Mouse (Mus musculus) heart, postnatal 0 days (tissue): Measurements from ENCODE around the gene Pdzrn4. TPM values are rescaled to one million over a fixed set of nuclear protein-coding genes. Genes with fewer than 3 reads are reported as not detected.

ENCODE experiments used
- ATAC-seq: fragments of 200-750 bp; cut with Nextera tagmentation; 2 replicates; pipeline ENCODE4 v1.8.0; 2017; ENCODE audit warnings: low read depth, moderate number of reproducible peaks, moderate library complexity; ENCODE audit not compliant: insufficient read depth
- DNase-seq: peaks from one replicate; pipeline ENCODE4 v3.0.0-alpha.2; 2016; ENCODE audit warnings: low spot score
- H3K27ac ChIP-seq: fragments of 300-500 bp; sonication (generic); 2 replicates; pipeline ENCODE4 v1.5.1; 2014; ENCODE audit warnings: low read depth, mild to moderate bottlenecking
- H3K27me3 ChIP-seq: fragments of 300-500 bp; sonication (generic); 2 replicates; pipeline ENCODE4 v1.6.1; 2014; ENCODE audit warnings: low read length, mixed read lengths; ENCODE audit not compliant: control insufficient read depth, insufficient read depth
- H3K36me3 ChIP-seq: fragments of 300-500 bp; sonication (generic); replicated peaks from 2 replicates; pipeline ENCODE4 v1.6.1; 2014; ENCODE audit warnings: low read length, mixed read lengths; ENCODE audit not compliant: control insufficient read depth, insufficient read depth
- H3K4me1 ChIP-seq: fragments of 300-500 bp; sonication (generic); 2 replicates; pipeline ENCODE4 v1.6.1; 2014; ENCODE audit warnings: antibody characterized with exemption; ENCODE audit not compliant: control insufficient read depth, insufficient read depth
- H3K4me2 ChIP-seq: fragments of 300-500 bp; sonication (generic); 2 replicates; pipeline ENCODE4 v1.6.1; 2014; ENCODE audit warnings: low read depth, mild to moderate bottlenecking, low read length, moderate library complexity
- H3K4me3 ChIP-seq: fragments of 300-500 bp; sonication (generic); 2 replicates; pipeline ENCODE4 v1.5.1; 2014; ENCODE audit warnings: low read depth, low read length
- H3K9ac ChIP-seq: fragments of 300-500 bp; sonication (generic); replicated peaks from 2 replicates; pipeline ENCODE4 v1.6.1; 2014; ENCODE audit warnings: low read depth, low read length, mixed read lengths
- H3K9me3 ChIP-seq: fragments of 300-500 bp; sonication (generic); replicated peaks from 2 replicates; pipeline ENCODE4 v1.6.1; 2016; ENCODE audit warnings: low read length; ENCODE audit not compliant: control insufficient read depth
- CTCF ChIP-seq: IDR thresholded peaks from 2 replicates; pipeline ENCODE4 v1.5.1; 2016; ENCODE audit warnings: antibody characterized with exemption, control low read depth, low read depth
- EP300 ChIP-seq: IDR thresholded peaks from 2 replicates; pipeline ENCODE4 v1.6.1; 2016; ENCODE audit warnings: antibody characterized with exemption, low read depth
- WGBS: fragments of 180-500 bp; shearing (Covaris S2); extraction: QIAGEN DNeasy Blood & Tissue Kit; methylation state at CpG from one replicate; pipeline ENCODE4 v1.1.7; 2014; 5-methylcytosine and 5-hydroxymethylcytosine counted together
- polyA plus RNA-seq: library from polyadenylated mRNA; unstranded; fragments of >200 nt; fragmentation: Nextera tagmentation; extraction: Ambion mirVana; gene quantifications from 2 replicates; pipeline ENCODE4 v1.2.1, GENCODE M21; 2015
- total RNA-seq: library from RNA; depleted of rRNA; stranded (reverse); fragments of >200 nt; gene quantifications from 2 replicates; pipeline ENCODE4 v1.2.3, GENCODE M21; 2014; ENCODE audit warnings: low replicate concordance

Pdzrn4 gene
- total and polyA plus RNA-seq, 2 experiments from 2014 or later = 0.46 to 3.1 TPM

DNA sequence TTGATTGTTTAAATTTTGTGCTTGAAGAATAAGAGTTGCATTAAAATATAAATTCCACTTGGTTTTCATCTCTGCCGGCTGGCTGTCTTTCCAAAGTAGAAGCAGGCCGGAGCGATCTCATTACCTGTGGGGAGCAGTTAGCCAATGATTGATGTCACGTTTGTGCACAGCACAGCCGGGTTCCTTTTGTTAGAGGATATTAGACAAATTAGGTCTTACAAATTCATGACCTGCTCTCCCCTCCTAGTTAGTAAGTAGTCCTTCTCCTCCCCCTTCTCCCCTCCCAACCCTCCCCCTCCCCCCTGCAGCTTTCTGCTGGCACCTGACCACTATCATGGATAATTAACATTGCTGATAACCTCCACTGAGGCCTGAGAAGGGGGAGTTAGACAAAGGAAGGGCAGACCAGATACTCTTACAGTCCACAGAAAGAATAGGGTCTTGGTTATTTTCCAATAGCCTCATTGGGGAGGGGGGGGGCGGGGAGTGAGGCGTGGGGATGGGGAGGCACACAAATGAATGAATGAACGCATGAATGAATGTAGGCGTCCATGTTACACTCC is 103.7 kb downstream of the Pdzrn4 start:
- ATAC-seq = no peak
- 75% methylated on average over 9 of the region's 9 CpGs for WGBS
- TF ChIP-seq CTCF = no peak
- no peak for TF ChIP-seq EP300
- Histone ChIP-seq H3K4me3 (no peak overlapping the region), H3K36me3 (no peaks in the 10 kb centered on the region), H3K4me1 (no peaks in the 10 kb centered on the region), H3K9ac (no peak overlapping the region), H3K9me3 (no peaks in the 10 kb centered on the region), H3K27me3 (no peaks in the 10 kb centered on the region), H3K27ac (no peak overlapping the region), H3K4me2 (no peak overlapping the region)
- no peak for DNase-seq

DNA sequence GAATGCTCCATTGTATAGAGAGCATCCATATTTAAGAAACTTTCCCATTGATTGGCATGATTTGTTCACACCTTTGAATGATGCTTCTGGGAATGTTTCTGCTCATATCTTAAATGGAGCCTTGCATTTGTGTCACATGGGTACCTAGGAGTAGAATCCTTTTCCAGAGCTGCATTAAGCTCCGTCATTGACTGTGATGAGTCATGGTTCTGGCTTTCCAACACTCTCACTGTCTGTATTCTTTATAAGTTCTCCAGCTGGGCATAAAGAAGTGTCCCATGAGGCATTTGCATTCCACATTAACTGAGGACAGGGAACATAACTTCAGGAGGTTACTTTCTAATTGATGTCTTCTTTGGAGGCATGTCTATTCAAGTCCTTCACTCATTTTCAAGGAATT is 106.1 kb downstream of the Pdzrn4 start:
- no peaks in the 10 kb centered on the region for H3K9me3 ChIP-seq
- H3K9ac ChIP-seq = no peak overlapping the region
- H3K4me3 ChIP-seq = no peak overlapping the region
- no peak overlapping the region for H3K4me2 ChIP-seq
- WGBS = 46% methylated on average over 1 of the region's 1 CpGs
- no peaks in the 10 kb centered on the region for H3K36me3 ChIP-seq
- no peaks in the 10 kb centered on the region for H3K4me1 ChIP-seq
- H3K27ac ChIP-seq = no peak overlapping the region
- no peaks in the 10 kb centered on the region for H3K27me3 ChIP-seq
- TF ChIP-seq CTCF (no peak), EP300 (no peak)
- DNase-seq = no peak
- no peak for ATAC-seq

DNA sequence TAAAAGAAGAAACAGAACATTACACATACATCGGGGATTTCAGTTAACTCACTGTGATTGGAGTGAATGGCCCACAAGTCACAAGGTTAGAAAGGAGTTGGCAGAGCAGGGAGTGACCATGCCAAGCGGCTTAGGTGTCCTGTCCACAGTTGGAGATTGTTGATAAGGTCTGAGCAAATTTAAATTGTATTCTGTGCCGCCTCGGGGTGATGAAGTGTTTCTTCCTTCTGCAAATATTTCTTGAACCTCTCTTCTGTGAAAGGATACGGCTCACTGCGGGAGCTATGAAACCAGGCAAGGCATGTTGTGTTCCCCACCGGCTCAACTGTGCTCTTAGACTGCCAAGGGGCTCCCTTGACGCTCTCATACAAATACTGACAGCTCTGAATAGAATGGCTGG is 112.7 kb downstream of the Pdzrn4 start:
- Histone ChIP-seq H3K27me3 (no peaks in the 10 kb centered on the region), H3K9me3 (no peaks in the 10 kb centered on the region), H3K36me3 (no peaks in the 10 kb centered on the region), H3K9ac (no peak overlapping the region), H3K4me2 (no peak overlapping the region), H3K4me1 (peaks cover 5% of the 10 kb centered on the region; the same call in 1 of the 2 replicates), H3K4me3 (no peak overlapping the region), H3K27ac (no peak overlapping the region)
- ATAC-seq (peak; percentile 55; the same call in 1 of the 2 replicates), DNase-seq (peak; percentile 14)
- peak; percentile 27; the same call in 1 of the 2 replicates for TF ChIP-seq EP300
- no peak for TF ChIP-seq CTCF
- WGBS = 33% methylated on average over 8 of the region's 8 CpGs

DNA sequence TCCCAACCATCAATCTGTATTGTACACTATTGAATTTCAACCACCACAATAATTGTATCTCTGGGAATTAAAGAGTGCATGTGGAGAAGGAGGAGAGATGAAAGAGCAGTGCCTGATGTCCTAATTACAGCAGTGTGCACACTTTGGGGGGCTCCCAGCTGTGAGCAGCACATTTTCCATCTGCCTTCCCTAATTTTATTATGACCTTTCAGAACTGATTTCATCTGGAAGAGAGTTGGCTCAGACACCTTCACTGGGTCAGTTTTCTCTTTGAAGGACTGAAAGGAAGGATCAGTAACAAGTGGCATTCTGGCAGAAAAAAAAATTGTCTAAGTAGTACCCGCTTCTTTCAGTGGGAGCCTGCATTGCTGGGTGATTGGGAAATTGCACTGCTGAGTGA is 119.0 kb downstream of the Pdzrn4 start:
- H3K4me2 ChIP-seq = no peak overlapping the region

DNA sequence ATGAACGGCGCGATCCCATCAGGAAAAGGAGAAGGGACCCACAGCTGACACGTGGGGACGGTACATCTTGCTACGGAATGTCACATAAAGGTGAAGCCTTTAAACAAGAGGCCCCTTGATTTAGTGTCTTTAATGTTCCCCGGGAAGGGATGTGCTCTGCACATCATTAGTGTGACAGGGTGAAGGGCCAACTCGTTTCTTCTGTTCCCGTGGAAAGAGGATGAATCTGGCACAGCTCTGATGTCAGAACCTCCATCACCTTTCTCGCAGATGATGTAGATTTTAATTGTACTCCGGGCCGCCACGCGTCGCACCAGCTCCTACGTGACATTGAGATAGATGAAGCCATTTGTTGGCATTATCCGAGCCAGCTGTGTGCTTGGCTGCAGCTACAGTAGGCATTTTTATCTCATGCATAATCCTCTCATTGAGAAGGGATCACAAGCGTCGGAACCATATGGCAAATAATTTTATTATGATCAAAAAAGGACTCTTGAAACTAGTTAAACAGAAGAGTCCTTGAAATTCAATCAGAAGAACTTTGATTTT is 124.1 kb downstream of the Pdzrn4 start:
- Histone ChIP-seq H3K27me3 (peaks cover 4% of the 10 kb centered on the region; the same call in 1 of the 2 replicates), H3K4me1 (no peaks in the 10 kb centered on the region), H3K9me3 (no peaks in the 10 kb centered on the region), H3K4me2 (no peak overlapping the region), H3K4me3 (no peak overlapping the region), H3K27ac (no peak overlapping the region), H3K9ac (no peak overlapping the region), H3K36me3 (no peaks in the 10 kb centered on the region)
- DNase-seq (no peak), ATAC-seq (no peak)
- TF ChIP-seq CTCF = no peak
- TF ChIP-seq EP300 = no peak
- 48% methylated on average over 19 of the region's 19 CpGs for WGBS

More for the DNA sequence above, 119.0 kb downstream of the Pdzrn4 start:
- Histone ChIP-seq H3K4me1 (no peaks in the 10 kb centered on the region), H3K27ac (no peak overlapping the region), H3K4me3 (no peak overlapping the region), H3K27me3 (no peaks in the 10 kb centered on the region), H3K36me3 (no peaks in the 10 kb centered on the region), H3K9me3 (no peaks in the 10 kb centered on the region), H3K9ac (no peak overlapping the region)
- WGBS = 81% methylated on average over 1 of the region's 1 CpGs
- TF ChIP-seq CTCF = no peak
- no peak for TF ChIP-seq EP300
- no peak for ATAC-seq
- no peak for DNase-seq

DNA sequence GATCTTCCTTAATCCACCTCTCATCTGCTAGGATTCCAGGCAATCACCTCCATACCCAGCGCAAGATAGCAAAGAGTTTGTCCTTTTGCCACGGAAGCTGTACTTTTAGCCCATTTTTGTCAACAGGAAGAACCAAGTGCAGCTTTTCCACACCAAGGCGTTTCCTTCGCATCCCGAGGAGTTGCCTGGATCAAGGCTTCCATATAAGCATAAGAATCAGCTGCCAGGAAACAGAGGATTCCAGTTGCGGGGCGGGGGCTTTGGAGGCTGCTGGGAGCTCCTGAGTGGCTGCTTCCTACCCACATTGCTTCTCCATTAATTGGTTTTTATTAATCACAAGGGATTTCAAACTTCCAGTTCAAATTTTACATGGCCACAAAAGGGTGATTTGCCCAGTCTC is 125.0 kb downstream of the Pdzrn4 start:
- H3K4me3 ChIP-seq = no peak overlapping the region
- ATAC-seq = no peak
- no peaks in the 10 kb centered on the region for H3K36me3 ChIP-seq
- H3K4me1 ChIP-seq = no peaks in the 10 kb centered on the region
- H3K27ac ChIP-seq = no peak overlapping the region
- H3K27me3 ChIP-seq = peaks cover 4% of the 10 kb centered on the region; the same call in 1 of the 2 replicates
- no peaks in the 10 kb centered on the region for H3K9me3 ChIP-seq
- H3K4me2 ChIP-seq = peak overlapping the region; percentile 22
- no peak overlapping the region for H3K9ac ChIP-seq
- DNase-seq = no peak
- TF ChIP-seq EP300 = no peak
- TF ChIP-seq CTCF = no peak
- WGBS = 12% methylated on average over 7 of the region's 7 CpGs
